Mouse (Mus musculus): ENCODE measurements around the gene Mindy4. TPM values are rescaled to one million over a fixed set of nuclear protein-coding genes. Genes with fewer than 3 reads are reported as not detected.
A peak's percentile ranks its signal among the peaks of the same experiment; 100 is the strongest.

The Mindy4 gene
- polyA plus RNA-seq, 1 experiment, result 4.9 TPM

- no peak for TF ChIP-seq CTCF (IDR thresholded peaks at IDR 0.05; ENCODE audit: borderline replicate concordance, insufficient read depth, low read depth, low read length)
- no peak for DNase-seq
- Histone ChIP-seq H3K4me1 (ENCODE audit: control insufficient read depth, insufficient read depth, low read length) (peaks cover 4% of the 10 kb centered on the region; the same call in 1 of the 2 replicates), H3K27ac (ENCODE audit: insufficient read depth, low read length) (no peak overlapping the region), H3K4me3 (replicated peaks; ENCODE audit: insufficient read depth, low read depth, low read length) (no peak overlapping the region), H3K27me3 (ENCODE audit: control insufficient read depth, insufficient read depth, low read length) (no peaks in the 10 kb centered on the region)
- 88% methylated on average over 14 of the region's 14 CpGs for WGBS
Observed at GRCm38 (mm10) chr6:55258428-55259325, 55.5 kb downstream of the Mindy4 start.

GRCm38 (mm10) chr6:55262161-55262560, 59.0 kb downstream of the Mindy4 start:
- WGBS, result 94% methylated on average over 12 of the region's 12 CpGs
- DNase-seq, result no peak
- TF ChIP-seq CTCF (IDR thresholded peaks at IDR 0.05; ENCODE audit: borderline replicate concordance, insufficient read depth, low read depth, low read length) (no peak), POLR2A (IDR thresholded peaks at IDR 0.05; ENCODE audit: borderline replicate concordance, insufficient read depth, low read length) (no peak)
- Histone ChIP-seq H3K27ac (ENCODE audit: insufficient read depth, low read length) (no peak overlapping the region), H3K4me1 (ENCODE audit: control insufficient read depth, insufficient read depth, low read length) (peaks cover 8% of the 10 kb centered on the region), H3K27me3 (ENCODE audit: control insufficient read depth, insufficient read depth, low read length) (no peaks in the 10 kb centered on the region), H3K4me3 (replicated peaks; ENCODE audit: insufficient read depth, low read depth, low read length) (no peak overlapping the region)

GRCm38 (mm10) chr6:55263490-55264046, 60.4 kb downstream of the Mindy4 start:
- H3K4me3 ChIP-seq (replicated peaks; ENCODE audit: insufficient read depth, low read depth, low read length), result no peak overlapping the region
- 36% methylated on average over 5 of the region's 5 CpGs for WGBS

GRCm38 (mm10) chr6:55264741-55265366, 61.7 kb downstream of the Mindy4 start:
- H3K27ac ChIP-seq (ENCODE audit: insufficient read depth, low read length), result no peak overlapping the region
- H3K4me1 ChIP-seq (ENCODE audit: control insufficient read depth, insufficient read depth, low read length), result peaks cover 8% of the 10 kb centered on the region
- no peaks in the 10 kb centered on the region for H3K27me3 ChIP-seq (ENCODE audit: control insufficient read depth, insufficient read depth, low read length)
- DNase-seq, result peak in 1 of 2 experiments; percentile 19
- TF ChIP-seq POLR2A (IDR thresholded peaks at IDR 0.05; ENCODE audit: borderline replicate concordance, insufficient read depth, low read length) (no peak), CTCF (IDR thresholded peaks at IDR 0.05; ENCODE audit: borderline replicate concordance, insufficient read depth, low read depth, low read length) (no peak)
- no peak overlapping the region for H3K4me3 ChIP-seq (replicated peaks; ENCODE audit: insufficient read depth, low read depth, low read length)
- 90% methylated on average over 7 of the region's 7 CpGs for WGBS

More at GRCm38 (mm10) chr6:55263490-55264046, 60.4 kb downstream of the Mindy4 start:
- no peak overlapping the region for H3K27ac ChIP-seq (ENCODE audit: insufficient read depth, low read length)
- no peaks in the 10 kb centered on the region for H3K27me3 ChIP-seq (ENCODE audit: control insufficient read depth, insufficient read depth, low read length)
- no peak for TF ChIP-seq CTCF (IDR thresholded peaks at IDR 0.05; ENCODE audit: borderline replicate concordance, insufficient read depth, low read depth, low read length)
- TF ChIP-seq POLR2A (IDR thresholded peaks at IDR 0.05; ENCODE audit: borderline replicate concordance, insufficient read depth, low read length), result no peak
- peaks cover 8% of the 10 kb centered on the region for H3K4me1 ChIP-seq (ENCODE audit: control insufficient read depth, insufficient read depth, low read length)
- DNase-seq, result peak; percentile 33 to 34

- DNase-seq, result peak; percentile 86 to 94
- H3K27ac ChIP-seq (ENCODE audit: insufficient read depth, low read length), result peak overlapping the region; percentile 3; the same call in 1 of the 2 replicates
- peaks cover 36% of the 10 kb centered on the region for H3K4me1 ChIP-seq (ENCODE audit: control insufficient read depth, insufficient read depth, low read length)
- WGBS, result 14% methylated on average over 7 of the region's 7 CpGs
- TF ChIP-seq CTCF (IDR thresholded peaks at IDR 0.05; ENCODE audit: borderline replicate concordance, insufficient read depth, low read depth, low read length) (no peak), POLR2A (IDR thresholded peaks at IDR 0.05; ENCODE audit: borderline replicate concordance, insufficient read depth, low read length) (no peak)
- no peaks in the 10 kb centered on the region for H3K27me3 ChIP-seq (ENCODE audit: control insufficient read depth, insufficient read depth, low read length)
- H3K4me3 ChIP-seq (replicated peaks; ENCODE audit: insufficient read depth, low read depth, low read length), result no peak overlapping the region
Observed at GRCm38 (mm10) chr6:55272952-55273351, 69.8 kb downstream of the Mindy4 start.

- H3K4me3 ChIP-seq (replicated peaks; ENCODE audit: insufficient read depth, low read depth, low read length), result no peak overlapping the region
- TF ChIP-seq POLR2A (IDR thresholded peaks at IDR 0.05; ENCODE audit: borderline replicate concordance, insufficient read depth, low read length) (no peak), CTCF (IDR thresholded peaks at IDR 0.05; ENCODE audit: borderline replicate concordance, insufficient read depth, low read depth, low read length) (no peak)
- no peaks in the 10 kb centered on the region for H3K27me3 ChIP-seq (ENCODE audit: control insufficient read depth, insufficient read depth, low read length)
- WGBS, result 22% methylated on average over 5 of the region's 5 CpGs
- peak; percentile 69 to 70 for DNase-seq
- H3K4me1 ChIP-seq (ENCODE audit: control insufficient read depth, insufficient read depth, low read length), result peaks cover 36% of the 10 kb centered on the region
- peak overlapping the region; percentile 3; the same call in 1 of the 2 replicates for H3K27ac ChIP-seq (ENCODE audit: insufficient read depth, low read length)
Observed at GRCm38 (mm10) chr6:55273463-55273862, 70.3 kb downstream of the Mindy4 start.

GRCm38 (mm10) chr6:55275000-55275399, 71.8 kb downstream of the Mindy4 start:
- WGBS, result 63% methylated on average over 10 of the region's 10 CpGs

More at GRCm38 (mm10) chr6:55275000-55275399, 71.8 kb downstream of the Mindy4 start:
- Histone ChIP-seq H3K4me1 (ENCODE audit: control insufficient read depth, insufficient read depth, low read length) (peaks cover 36% of the 10 kb centered on the region), H3K27ac (ENCODE audit: insufficient read depth, low read length) (no peak overlapping the region), H3K4me3 (replicated peaks; ENCODE audit: insufficient read depth, low read depth, low read length) (no peak overlapping the region), H3K27me3 (ENCODE audit: control insufficient read depth, insufficient read depth, low read length) (no peaks in the 10 kb centered on the region)
- TF ChIP-seq POLR2A (IDR thresholded peaks at IDR 0.05; ENCODE audit: borderline replicate concordance, insufficient read depth, low read length) (no peak), CTCF (IDR thresholded peaks at IDR 0.05; ENCODE audit: borderline replicate concordance, insufficient read depth, low read depth, low read length) (no peak)
- DNase-seq, result peak in 1 of 2 experiments; percentile 37
